Mouse (Mus musculus): ENCODE measurements around the gene Ltbp3.
A peak's percentile ranks its signal among the peaks of the same experiment; 100 is the strongest.

DNA sequence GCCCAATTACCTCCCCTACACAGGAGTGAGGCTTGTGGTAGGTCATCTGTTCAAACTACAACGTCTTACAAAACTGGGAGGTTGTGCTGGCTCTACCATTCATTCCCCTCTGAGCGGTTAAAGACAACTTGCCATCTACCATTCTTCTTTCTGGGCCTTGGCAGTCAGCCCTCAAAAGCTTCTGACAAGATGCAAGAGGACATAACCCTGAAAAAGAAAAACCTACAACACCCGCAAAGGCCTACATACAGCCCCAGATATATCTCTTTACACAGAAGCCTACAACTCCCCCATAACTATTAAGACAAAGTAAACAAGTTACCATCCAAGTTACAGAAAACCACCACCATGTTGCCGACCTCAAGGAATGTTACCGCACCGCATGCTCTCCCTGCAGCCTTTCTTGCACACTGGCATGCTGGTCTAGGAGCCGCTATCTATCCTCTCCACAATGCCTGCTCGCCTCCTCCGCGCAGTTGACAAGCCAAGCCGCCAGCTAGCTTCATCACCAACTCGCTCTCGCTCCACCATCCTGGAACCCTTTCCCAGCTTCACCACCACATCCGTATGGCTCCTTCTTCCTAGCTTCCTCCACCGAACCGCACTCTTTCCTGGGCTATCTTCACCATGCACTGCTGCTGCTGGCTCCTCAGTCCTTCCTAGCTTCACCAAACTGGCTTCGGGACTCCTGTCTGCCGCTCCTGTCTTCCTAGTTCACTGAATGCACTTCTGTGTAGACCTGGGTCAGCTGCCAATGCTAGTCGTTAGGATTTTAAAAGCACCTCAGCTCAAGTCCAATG is 60.1 kb downstream of the Ltbp3 start:
- TF ChIP-seq POLR2A (IDR thresholded peaks at IDR 0.05; ENCODE audit: borderline replicate concordance, low read depth, low read length) (peak; percentile 23; the same call in 1 of the 2 replicates), CTCF (IDR thresholded peaks at IDR 0.05; ENCODE audit: low read depth, low read length) (0 out of 2 replicates have a peak, but pooled peaks have one; percentile 23)

Data from bone marrow macrophage, adult 2 months (primary cell).